Mouse (Mus musculus): ENCODE measurements around the gene Iqcj.
"Not testable (repeated sequence)": the region's sequence is repeated elsewhere in the genome, so short reads cannot be mapped to it uniquely, and the experiment has no call there.

Iqcj gene

GRCm38 (mm10) chr3:68077406-68077805 is 185.4 kb downstream of the Iqcj start:
- DNase-seq: no peak

DNA sequence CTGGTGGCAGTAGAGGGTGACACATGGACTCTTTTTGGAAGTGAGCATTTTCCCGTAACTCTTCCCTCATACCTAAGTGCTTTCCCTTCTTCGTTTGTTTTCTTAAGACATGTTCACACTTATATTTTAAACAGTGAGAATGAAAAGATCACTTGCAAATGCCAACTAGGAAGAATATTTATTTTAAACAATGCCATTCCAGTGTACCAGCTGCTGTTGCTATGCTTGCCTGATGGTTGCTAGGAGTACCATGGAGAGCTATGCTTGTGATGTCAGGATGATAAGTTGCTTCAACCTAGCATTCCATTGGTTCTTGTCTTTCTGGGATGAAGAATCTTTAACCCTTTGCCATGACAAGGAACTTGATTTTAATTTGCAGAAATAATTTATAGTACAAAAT is 193.0 kb downstream of the Iqcj start:
- DNase-seq: no peak

DNA sequence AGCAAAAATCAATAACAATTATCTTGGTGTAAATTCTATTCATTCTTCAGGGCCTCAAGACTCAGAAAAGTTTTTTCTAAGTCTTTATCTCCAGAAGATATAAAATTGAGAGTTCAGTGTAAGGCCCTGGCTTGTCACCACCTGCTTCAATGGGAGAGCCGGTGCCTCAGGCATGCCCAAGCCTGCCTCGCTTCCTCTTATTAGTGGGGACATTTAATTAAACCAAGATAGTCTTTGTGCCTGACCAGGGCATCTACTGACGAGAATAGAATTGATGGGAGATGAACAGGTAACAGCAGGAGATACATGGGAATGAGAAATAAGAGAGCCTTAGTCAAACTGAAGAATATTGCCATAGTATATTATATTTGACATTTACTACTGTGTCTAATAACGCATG is 200.1 kb downstream of the Iqcj start:
- no peak for DNase-seq

DNA sequence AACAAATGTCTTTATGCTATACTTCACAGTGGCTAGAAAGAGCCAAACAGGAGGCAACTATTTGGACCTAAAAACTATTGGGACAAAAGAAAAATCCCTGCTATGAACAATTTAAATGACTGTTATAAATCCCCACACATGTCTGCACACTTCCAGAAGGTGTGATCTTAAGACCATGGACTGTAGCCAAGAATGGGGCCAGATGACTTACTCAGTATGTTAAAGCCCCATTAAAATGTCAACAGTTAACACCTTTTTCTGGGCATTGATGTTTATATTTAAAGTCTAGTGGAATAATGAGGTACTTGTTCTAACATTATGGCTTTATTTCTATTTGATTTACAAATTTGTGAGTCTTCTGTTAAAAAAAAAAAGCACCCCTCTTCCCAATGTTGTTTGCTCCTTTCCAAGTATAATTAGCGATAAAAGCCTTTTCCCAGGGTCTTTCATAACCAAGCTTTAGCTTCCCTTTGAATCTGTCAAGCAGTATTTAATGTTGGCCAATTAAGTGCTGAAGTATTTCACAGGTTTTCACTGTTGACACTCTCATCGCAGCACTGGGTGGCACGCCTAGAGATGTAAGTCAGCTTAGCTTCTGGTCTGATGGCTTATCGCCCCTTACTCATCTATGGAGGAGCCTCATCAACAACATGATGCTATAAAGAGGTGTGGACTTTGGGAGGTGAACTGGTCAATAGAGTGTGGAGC is 204.9 kb downstream of the Iqcj start:
- no peak for DNase-seq

DNA sequence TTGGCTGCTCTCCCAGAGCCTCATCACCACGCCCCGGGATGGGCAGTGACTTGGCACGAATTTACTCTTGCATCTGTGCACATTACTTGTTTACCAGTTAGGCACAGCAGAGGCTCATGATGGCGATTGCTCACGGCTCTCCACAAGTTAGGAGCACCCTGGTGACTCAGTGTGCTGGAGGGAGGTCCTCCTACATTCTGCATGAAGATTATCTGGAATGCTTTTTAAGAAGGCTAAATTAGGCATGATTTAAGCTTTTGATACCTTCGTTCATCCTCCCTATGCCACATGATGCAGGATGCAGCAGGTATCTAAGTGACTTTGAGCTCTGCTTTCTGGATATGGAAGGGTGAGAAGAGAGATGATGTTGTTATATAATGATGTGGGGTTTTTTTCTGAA is 207.5 kb downstream of the Iqcj start:
- not testable (repeated sequence) for DNase-seq

- peak; percentile 1 to 22 for DNase-seq
These were observed 209.3 kb downstream of the Iqcj start for GRCm38 (mm10) chr3:68101343-68101742.

GRCm38 (mm10) chr3:68105081-68105685 is 213.2 kb downstream of the Iqcj start:
- no peak for DNase-seq
